Mouse (Mus musculus) liver, postnatal 0 days (tissue): Measurements from ENCODE around the gene Accs. TPM values are rescaled to one million over a fixed set of nuclear protein-coding genes. Genes with fewer than 3 reads are reported as not detected.

Experiments used
- ATAC-seq: fragments of 200-750 bp; cut with Nextera tagmentation; 2 replicates; pipeline ENCODE4 v1.8.0; 2017; ENCODE audit warnings: mild to moderate bottlenecking, moderate library complexity
- DNase-seq: peaks from one replicate; pipeline ENCODE4 v3.0.0-alpha.2; 2016
- H3K27ac ChIP-seq: fragments of 300-500 bp; sonication (generic); 2 replicates; pipeline ENCODE4 v1.5.1; 2014; ENCODE audit warnings: antibody characterized with exemption, moderate library complexity, mild to moderate bottlenecking, low read depth
- H3K27me3 ChIP-seq: fragments of 300-500 bp; sonication (generic); 2 replicates; pipeline ENCODE4 v1.6.1; 2014; ENCODE audit warnings: low read length, control low read depth, mixed read lengths; ENCODE audit not compliant: insufficient read depth
- H3K36me3 ChIP-seq: fragments of 300-500 bp; sonication (generic); replicated peaks from 2 replicates; pipeline ENCODE4 v1.6.1; 2014; ENCODE audit warnings: mild to moderate bottlenecking, control low read depth, low read length, moderate library complexity, mixed read lengths; ENCODE audit not compliant: insufficient read depth
- H3K4me1 ChIP-seq: fragments of 300-500 bp; sonication (generic); 2 replicates; pipeline ENCODE4 v1.6.1; 2014; ENCODE audit warnings: antibody characterized with exemption, mild to moderate bottlenecking, control low read depth; ENCODE audit not compliant: insufficient read depth
- H3K4me2 ChIP-seq: fragments of 300-500 bp; sonication (generic); 2 replicates; pipeline ENCODE4 v1.6.1; 2014; ENCODE audit warnings: low read depth, mild to moderate bottlenecking, low read length, moderate library complexity, mixed read lengths
- H3K4me3 ChIP-seq: fragments of 300-500 bp; sonication (generic); 2 replicates; pipeline ENCODE4 v1.5.1; 2014; ENCODE audit warnings: low read depth, low read length
- H3K9ac ChIP-seq: fragments of 300-500 bp; sonication (generic); replicated peaks from 2 replicates; pipeline ENCODE4 v1.6.1; 2014; ENCODE audit warnings: mild to moderate bottlenecking, moderate library complexity
- H3K9me3 ChIP-seq: fragments of 300-500 bp; sonication (generic); 2 replicates; pipeline ENCODE4 v1.6.1; 2016; ENCODE audit warnings: mild to moderate bottlenecking, control low read depth, low read length, mixed read lengths
- CTCF ChIP-seq: sonication (generic); IDR thresholded peaks from 2 replicates; pipeline ENCODE4 v1.5.1; 2016; ENCODE audit warnings: antibody characterized with exemption, low read depth
- EP300 ChIP-seq: IDR thresholded peaks from 2 replicates; pipeline ENCODE4 v1.6.1; 2016; ENCODE audit warnings: antibody characterized with exemption, low read depth, mild to moderate bottlenecking
- WGBS: fragments of 180-500 bp; shearing (Covaris S2); extraction: QIAGEN DNeasy Blood & Tissue Kit; methylation state at CpG from one replicate; pipeline ENCODE4 v1.1.7; 2014; ENCODE audit not compliant: insufficient replicate concordance; 5-methylcytosine and 5-hydroxymethylcytosine counted together
- polyA plus RNA-seq: library from polyadenylated mRNA; unstranded; fragments of >200 nt; fragmentation: Nextera tagmentation; extraction: Ambion mirVana; gene quantifications from 2 replicates; pipeline ENCODE4 v1.2.1, GENCODE M21; 2015

Gene Accs
- polyA plus RNA-seq, 1 experiment from 2014 or later = 1.6 TPM

DNA sequence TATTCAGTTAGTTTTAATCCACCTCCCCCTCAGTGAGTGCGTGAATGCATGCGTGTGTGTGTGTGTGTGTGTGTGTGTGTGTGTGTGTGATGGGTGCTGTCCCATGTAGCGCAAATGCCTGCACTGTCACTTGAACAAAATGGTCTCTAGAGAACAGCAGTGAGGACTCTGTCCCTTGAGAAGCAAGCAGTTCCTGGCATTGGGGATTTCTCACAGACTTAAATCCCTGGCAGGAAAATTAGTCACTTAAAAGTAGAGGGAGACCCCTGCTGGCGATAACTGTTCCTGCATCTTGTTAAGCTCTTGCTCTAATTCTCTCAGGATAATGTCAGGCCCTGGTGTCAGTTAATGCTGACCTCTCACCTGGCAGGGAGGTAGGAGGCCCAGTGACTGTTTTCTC, 63.6 kb downstream of the Accs start:
- Histone ChIP-seq H3K4me3 (no peak overlapping the region), H3K4me2 (no peak overlapping the region), H3K9me3 (no peaks in the 10 kb centered on the region), H3K27ac (no peak overlapping the region), H3K4me1 (no peaks in the 10 kb centered on the region), H3K36me3 (no peaks in the 10 kb centered on the region), H3K9ac (no peak overlapping the region), H3K27me3 (no peaks in the 10 kb centered on the region)
- 64% methylated on average over 4 of the region's 4 CpGs for WGBS
- ATAC-seq (no peak; the same call in 1 of the 2 replicates), DNase-seq (peak; percentile 70)
- TF ChIP-seq EP300 (no peak), CTCF (peak; percentile 80)

DNA sequence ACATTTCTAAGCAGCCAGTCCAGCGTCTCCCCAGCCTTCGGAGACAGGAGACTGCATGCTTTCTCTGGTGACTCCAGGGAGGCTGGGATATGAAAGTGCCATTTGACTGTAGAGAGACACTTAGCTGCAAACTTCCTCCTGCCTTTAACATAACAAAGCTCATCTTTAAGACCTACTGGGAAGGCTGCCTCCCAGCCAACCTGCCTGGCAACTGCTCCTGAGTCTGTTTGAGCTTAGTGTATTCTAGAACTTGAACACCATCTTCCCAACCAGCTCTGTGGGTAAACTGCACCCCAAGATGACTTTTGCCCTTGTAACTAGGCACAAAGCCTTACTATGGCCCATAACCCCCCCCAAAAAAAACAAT, 64.3 kb downstream of the Accs start:
- H3K27ac ChIP-seq = no peak overlapping the region
- H3K9me3 ChIP-seq = no peaks in the 10 kb centered on the region
- no peak overlapping the region for H3K9ac ChIP-seq
- no peaks in the 10 kb centered on the region for H3K4me1 ChIP-seq
- ATAC-seq (no peak), DNase-seq (no peak)
- 80% methylated on average over 2 of the region's 2 CpGs for WGBS
- no peak overlapping the region for H3K4me3 ChIP-seq
- H3K36me3 ChIP-seq = no peaks in the 10 kb centered on the region
- H3K27me3 ChIP-seq = no peaks in the 10 kb centered on the region
- H3K4me2 ChIP-seq = no peak overlapping the region
- TF ChIP-seq CTCF (no peak), EP300 (no peak)

GRCm38 (mm10) chr2:93784721-93785431, 64.9 kb downstream of the Accs start:
- H3K9ac ChIP-seq = no peak overlapping the region
- H3K27ac ChIP-seq = no peak overlapping the region
- H3K27me3 ChIP-seq = no peaks in the 10 kb centered on the region
- no peak overlapping the region for H3K4me2 ChIP-seq
- no peaks in the 10 kb centered on the region for H3K4me1 ChIP-seq
- no peak overlapping the region for H3K4me3 ChIP-seq
- DNase-seq (no peak), ATAC-seq (no peak)
- TF ChIP-seq EP300 (no peak), CTCF (no peak)
- WGBS = 74% methylated on average over 12 of the region's 12 CpGs
- H3K9me3 ChIP-seq = no peaks in the 10 kb centered on the region
- no peaks in the 10 kb centered on the region for H3K36me3 ChIP-seq

DNA sequence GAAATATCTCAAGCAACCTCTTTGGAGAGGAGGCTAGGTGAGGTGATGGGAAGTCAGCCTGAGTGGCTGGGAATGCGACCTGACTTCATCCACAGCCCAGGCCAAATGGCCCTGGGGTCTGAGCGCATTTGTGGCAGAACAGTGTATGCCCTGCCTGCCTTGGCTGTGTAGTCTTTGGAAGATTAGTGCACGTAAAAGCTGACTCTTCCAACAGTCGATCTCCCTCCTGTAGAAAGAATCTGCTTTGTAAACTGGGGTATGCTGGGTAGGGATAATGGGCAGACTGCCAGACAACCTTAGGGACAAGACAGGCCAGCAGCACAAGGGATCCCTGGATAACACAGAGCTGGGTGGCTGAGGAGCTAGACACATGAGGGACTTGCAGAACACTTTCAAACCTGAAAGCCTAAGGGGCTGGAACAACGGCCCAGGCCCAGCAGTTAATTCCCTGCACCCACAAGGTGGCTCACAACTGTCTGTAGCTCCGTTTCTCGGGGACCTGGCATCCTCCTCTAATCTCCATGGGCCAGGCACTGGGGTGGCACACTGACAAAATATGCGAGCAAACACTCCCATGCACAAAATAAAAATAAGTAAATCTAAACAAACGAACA, 65.7 kb downstream of the Accs start:
- DNase-seq (no peak), ATAC-seq (no peak)
- Histone ChIP-seq H3K27ac (no peak overlapping the region), H3K4me3 (no peak overlapping the region), H3K4me1 (no peaks in the 10 kb centered on the region), H3K9ac (no peak overlapping the region), H3K9me3 (no peaks in the 10 kb centered on the region), H3K4me2 (no peak overlapping the region), H3K36me3 (no peaks in the 10 kb centered on the region), H3K27me3 (no peaks in the 10 kb centered on the region)
- 77% methylated on average over 9 of the region's 9 CpGs for WGBS
- TF ChIP-seq EP300 = no peak
- no peak for TF ChIP-seq CTCF

Other genes with a start within 250 kb of the Accs start
- 0.04 TPM in 1 of 2 replicates, not detected in the other for gene Alx4, start 207.6 kb downstream of the Accs start, polyA plus RNA-seq
- gene Ext2, start 27.4 kb downstream of the Accs start, polyA plus RNA-seq = 22.6 TPM in 2 replicates
- 0.13 TPM in 1 of 2 replicates, not detected in the other for gene Accsl, start 19.2 kb upstream of the Accs start, polyA plus RNA-seq
- gene Gm13889, start 107.3 kb upstream of the Accs start, polyA plus RNA-seq = 5.2 and 6.1 TPM in 2 replicates
- not detected in 2 replicates for gene Gm27027, start 146.4 kb upstream of the Accs start, polyA plus RNA-seq
- 24.8 and 28.9 TPM in 2 replicates for gene Alkbh3, start 160.9 kb upstream of the Accs start, polyA plus RNA-seq